Mouse (Mus musculus) intestine, embryonic 16.5 days (tissue): ENCODE results near the gene Il1rn. TPM values are rescaled to one million over a fixed set of nuclear protein-coding genes. Genes with fewer than 3 reads are reported as not detected.
A peak's percentile ranks its signal among the peaks of the same experiment; 100 is the strongest.

Experiments
- ATAC-seq: fragments of 200-750 bp; cut with Nextera tagmentation; 2 replicates; pipeline ENCODE4 v1.8.0; 2017; ENCODE audit warnings: moderate TSS enrichment, moderate library complexity
- H3K27ac ChIP-seq: fragments of 300-500 bp; sonication (generic); 2 replicates; pipeline ENCODE4 v1.5.1; 2014; ENCODE audit warnings: mild to moderate bottlenecking, low read length
- H3K27me3 ChIP-seq: fragments of 300-500 bp; sonication (generic); replicated peaks from 2 replicates; pipeline ENCODE4 v1.6.1; 2014; ENCODE audit warnings: low read length, control low read depth, mixed read lengths; ENCODE audit not compliant: control insufficient read depth, insufficient read depth
- H3K36me3 ChIP-seq: fragments of 300-500 bp; sonication (generic); 2 replicates; pipeline ENCODE4 v1.6.1; 2014; ENCODE audit warnings: low read length, control low read depth; ENCODE audit not compliant: control insufficient read depth, insufficient read depth
- H3K4me1 ChIP-seq: fragments of 300-500 bp; sonication (generic); 2 replicates; pipeline ENCODE4 v1.6.1; 2014; ENCODE audit warnings: low read length, control low read depth, mixed read lengths; ENCODE audit not compliant: control insufficient read depth, insufficient read depth
- H3K4me2 ChIP-seq: fragments of 300-500 bp; sonication (generic); 2 replicates; pipeline ENCODE4 v1.6.1; 2014; ENCODE audit warnings: low read depth, low read length, control low read depth
- H3K4me3 ChIP-seq: fragments of 300-500 bp; sonication (generic); 2 replicates; pipeline ENCODE4 v1.5.1; 2014; ENCODE audit warnings: mild to moderate bottlenecking, low read length
- H3K9ac ChIP-seq: fragments of 300-500 bp; sonication (generic); 2 replicates; pipeline ENCODE4 v1.6.1; 2014; ENCODE audit warnings: low read depth, low read length
- H3K9me3 ChIP-seq: fragments of 300-500 bp; sonication (generic); 2 replicates; pipeline ENCODE4 v1.6.1; 2016; ENCODE audit warnings: low read length, control low read depth; ENCODE audit not compliant: control insufficient read depth
- WGBS: fragments of 180-500 bp; shearing (Covaris S2); extraction: QIAGEN DNeasy Blood & Tissue Kit; methylation state at CpG from one replicate; pipeline ENCODE4 v1.1.7; 2014; 5-methylcytosine and 5-hydroxymethylcytosine counted together
- polyA plus RNA-seq: library from polyadenylated mRNA; unstranded; fragments of >200 nt; fragmentation: Nextera tagmentation; extraction: Ambion mirVana; gene quantifications from 2 replicates; pipeline ENCODE4 v1.2.1, GENCODE M21; 2015

Gene Il1rn
- polyA plus RNA-seq, 1 experiment from 2014 or later: 1.2 TPM

- H3K4me1 ChIP-seq: peaks cover 5% of the 10 kb centered on the region; the same call in 1 of the 2 replicates
- no peak within 1 kb of the TSS; the same call in 1 of the 2 replicates for H3K27ac ChIP-seq
- peak; percentile 100 for ATAC-seq
- H3K4me3 ChIP-seq: peak within 1 kb of the TSS; percentile 46
- WGBS: 3% methylated on average over 47 of the region's 47 CpGs
- H3K27me3 ChIP-seq: no peaks in the 10 kb centered on the region
- H3K36me3 ChIP-seq: no peaks in the 10 kb centered on the region
- no peaks in the 10 kb centered on the region for H3K9me3 ChIP-seq
- peak within 1 kb of the TSS; percentile 65 for H3K9ac ChIP-seq
- peak within 1 kb of the TSS; percentile 76 for H3K4me2 ChIP-seq
These were observed 30.6 kb downstream of the Il1rn start, which contains the start of gene Psd4 for GRCm38 (mm10) chr2:24367030-24367894. Gene Psd4 (plus strand): TSS chr2:24367580.

GRCm38 (mm10) chr2:24367895-24368261, 31.2 kb downstream of the Il1rn start:
- H3K27me3 ChIP-seq: no peaks in the 10 kb centered on the region
- no peaks in the 10 kb centered on the region for H3K36me3 ChIP-seq
- no peaks in the 10 kb centered on the region for H3K9me3 ChIP-seq
- H3K9ac ChIP-seq: peak overlapping the region; percentile 65
- peaks cover 5% of the 10 kb centered on the region; the same call in 1 of the 2 replicates for H3K4me1 ChIP-seq
- WGBS: 61% methylated on average over 4 of the region's 4 CpGs
- ATAC-seq: no peak
- H3K4me3 ChIP-seq: peak overlapping the region; percentile 46
- peak overlapping the region; percentile 76 for H3K4me2 ChIP-seq
- no peak overlapping the region; the same call in 1 of the 2 replicates for H3K27ac ChIP-seq

- ATAC-seq: peak; percentile 99
- WGBS: 62% methylated on average over 5 of the region's 5 CpGs
- Histone ChIP-seq H3K9me3 (no peaks in the 10 kb centered on the region), H3K4me2 (0 out of 2 replicates have a peak overlapping the region, but pooled peaks have one; percentile 6), H3K27me3 (no peaks in the 10 kb centered on the region), H3K9ac (no peak overlapping the region), H3K27ac (peak overlapping the region; percentile 76), H3K4me3 (no peak overlapping the region), H3K36me3 (no peaks in the 10 kb centered on the region), H3K4me1 (no peaks in the 10 kb centered on the region)
These were observed 42.2 kb downstream of the Il1rn start for GRCm38 (mm10) chr2:24378747-24379450.

- H3K36me3 ChIP-seq: no peaks in the 10 kb centered on the region
- WGBS: 69% methylated on average over 9 of the region's 9 CpGs
- ATAC-seq: no peak
These were observed 46.0 kb downstream of the Il1rn start for GRCm38 (mm10) chr2:24382456-24383230.

GRCm38 (mm10) chr2:24383636-24384035, 47.0 kb downstream of the Il1rn start:
- H3K36me3 ChIP-seq: no peaks in the 10 kb centered on the region
- H3K9ac ChIP-seq: no peak overlapping the region
- no peaks in the 10 kb centered on the region for H3K27me3 ChIP-seq
- no peak overlapping the region for H3K4me2 ChIP-seq
- H3K4me3 ChIP-seq: no peak overlapping the region
- no peak for ATAC-seq
- H3K4me1 ChIP-seq: peaks cover 8% of the 10 kb centered on the region; the same call in 1 of the 2 replicates
- 66% methylated on average over 3 of the region's 3 CpGs for WGBS
- H3K27ac ChIP-seq: no peak overlapping the region; the same call in 1 of the 2 replicates
- H3K9me3 ChIP-seq: no peaks in the 10 kb centered on the region

More at GRCm38 (mm10) chr2:24382456-24383230, 46.0 kb downstream of the Il1rn start:
- Histone ChIP-seq H3K4me3 (no peak overlapping the region), H3K27me3 (no peaks in the 10 kb centered on the region), H3K4me2 (no peak overlapping the region), H3K4me1 (peaks cover 8% of the 10 kb centered on the region; the same call in 1 of the 2 replicates), H3K27ac (no peak overlapping the region), H3K9ac (no peak overlapping the region), H3K9me3 (no peaks in the 10 kb centered on the region)

- H3K4me3 ChIP-seq: no peak overlapping the region
- no peaks in the 10 kb centered on the region for H3K36me3 ChIP-seq
- no peak overlapping the region for H3K9ac ChIP-seq
- H3K27me3 ChIP-seq: no peaks in the 10 kb centered on the region
- H3K4me1 ChIP-seq: peaks cover 8% of the 10 kb centered on the region; the same call in 1 of the 2 replicates
- peak overlapping the region; percentile 33 for H3K27ac ChIP-seq
- peak overlapping the region; percentile 16; the same call in 1 of the 2 replicates for H3K4me2 ChIP-seq
- peak; percentile 63 for ATAC-seq
- H3K9me3 ChIP-seq: no peaks in the 10 kb centered on the region
These were observed 47.7 kb downstream of the Il1rn start for GRCm38 (mm10) chr2:24384393-24384792.

- Histone ChIP-seq H3K27ac (peak overlapping the region; percentile 33), H3K4me1 (peaks cover 8% of the 10 kb centered on the region; the same call in 1 of the 2 replicates), H3K9ac (0 out of 2 replicates have a peak overlapping the region, but pooled peaks have one; percentile 9), H3K36me3 (no peaks in the 10 kb centered on the region), H3K27me3 (no peaks in the 10 kb centered on the region), H3K4me2 (peak overlapping the region; percentile 16; the same call in 1 of the 2 replicates), H3K9me3 (no peaks in the 10 kb centered on the region), H3K4me3 (no peak overlapping the region)
- peak; percentile 85 for ATAC-seq
- 70% methylated on average over 14 of the region's 14 CpGs for WGBS
These were observed 48.7 kb downstream of the Il1rn start for GRCm38 (mm10) chr2:24385111-24385961.

GRCm38 (mm10) chr2:24386158-24386963, 49.7 kb downstream of the Il1rn start:
- H3K9ac ChIP-seq: no peak overlapping the region
- no peaks in the 10 kb centered on the region for H3K27me3 ChIP-seq
- no peak overlapping the region for H3K4me3 ChIP-seq
- no peak for ATAC-seq
- WGBS: 87% methylated on average over 21 of the region's 21 CpGs
- H3K27ac ChIP-seq: no peak overlapping the region
- H3K4me1 ChIP-seq: peaks cover 8% of the 10 kb centered on the region; the same call in 1 of the 2 replicates
- H3K36me3 ChIP-seq: no peaks in the 10 kb centered on the region
- no peak overlapping the region for H3K4me2 ChIP-seq
- H3K9me3 ChIP-seq: no peaks in the 10 kb centered on the region
